Mouse (Mus musculus) MEL (cell line): ENCODE measurements at regions not wholly inside any gene's neighbourhood (a gene's known extent, or its start where the extent isn't known, plus 50 kb on each side); places are given as distances from the start of the nearest gene placed in this dataset.

Experiments
- DNase-seq: peaks from one replicate; pipeline ENCODE4 v3.0.0; 2011; ENCODE audit warnings: low read depth, low spot score
- H3K27ac ChIP-seq: 2 replicates; pipeline ENCODE4 v1.5.1; 2012; ENCODE audit warnings: low read depth, mild to moderate bottlenecking, control low read depth, low read length, moderate library complexity; ENCODE audit not compliant: control insufficient read depth
- H3K27me3 ChIP-seq, 2 experiments: fragments of 150-350 bp in 1 of 2; sonication (generic) in 1 of 2; 2 replicates each; pipeline ENCODE4 v1.6.1; 2012; ENCODE audit warnings: low read length in 2 of 2, mild to moderate bottlenecking in 2 of 2, improper control_type of control experiment in 1 of 2, moderate library complexity in 1 of 2; ENCODE audit not compliant: insufficient read depth in 2 of 2, control insufficient read depth in 1 of 2
- H3K36me3 ChIP-seq, 2 experiments: 2 replicates each; pipeline ENCODE4 v1.6.1; 2012 to 2014; ENCODE audit warnings: low read length in 2 of 2, improper control_type of control experiment in 1 of 2, inconsistent platforms in 1 of 2, mild to moderate bottlenecking in 1 of 2; ENCODE audit not compliant: insufficient read depth in 2 of 2, control insufficient read depth in 1 of 2
- H3K4me1 ChIP-seq, 2 experiments: fragments of 150-350 bp in 1 of 2; sonication (generic) in 1 of 2; 2 replicates each; pipeline ENCODE4 v1.6.1; 2012; ENCODE audit warnings: low read length in 2 of 2, improper control_type of control experiment in 1 of 2, mild to moderate bottlenecking in 1 of 2; ENCODE audit not compliant: insufficient read depth in 2 of 2, control insufficient read depth in 1 of 2
- H3K4me3 ChIP-seq, 2 experiments: fragments of 150-350 bp in 1 of 2; sonication (generic) in 1 of 2; 2 replicates each; pipeline ENCODE4 v1.5.1; 2012; ENCODE audit warnings: low read depth in 2 of 2, low read length in 2 of 2, mild to moderate bottlenecking in 2 of 2, moderate library complexity in 2 of 2, control low read depth in 1 of 2, improper control_type of control experiment in 1 of 2; ENCODE audit not compliant: control insufficient read depth in 1 of 2, insufficient read depth in 1 of 2
- H3K79me2 ChIP-seq: 2 replicates; pipeline ENCODE4 v1.6.1; 2012; ENCODE audit warnings: mild to moderate bottlenecking, low read length, moderate library complexity; ENCODE audit not compliant: control insufficient read depth, poor library complexity, insufficient read depth
- H3K9ac ChIP-seq: 2 replicates; pipeline ENCODE4 v1.6.1; 2012; ENCODE audit warnings: low read depth, mild to moderate bottlenecking, control low read depth, low read length, moderate library complexity; ENCODE audit not compliant: control insufficient read depth, poor library complexity, severe bottlenecking
- H3K9me3 ChIP-seq: fragments of 150-350 bp; sonication (generic); replicated peaks from 2 replicates; pipeline ENCODE4 v1.6.1; 2012; ENCODE audit warnings: mild to moderate bottlenecking, low read length, improper control_type of control experiment, moderate library complexity; ENCODE audit not compliant: insufficient read depth
- BHLHE40 ChIP-seq: IDR thresholded peaks from 2 replicates; pipeline ENCODE4 v1.6.1; 2012; ENCODE audit warnings: low read depth, mild to moderate bottlenecking, inconsistent platforms, low read length, improper control_type of control experiment, borderline replicate concordance
- CHD1 ChIP-seq: IDR thresholded peaks from 2 replicates; pipeline ENCODE4 v1.6.1; 2012; ENCODE audit warnings: low read depth, mild to moderate bottlenecking, inconsistent platforms, low read length, improper control_type of control experiment
- CHD2 ChIP-seq: IDR thresholded peaks from 2 replicates; pipeline ENCODE4 v1.6.1; 2011; ENCODE audit warnings: low read length, improper control_type of control experiment
- CTCF ChIP-seq, 3 experiments: IDR thresholded peaks in 2 of 3; conservative IDR thresholded peaks in 1 of 3; 2 replicates each; pipeline ENCODE4 v1.5.1; 2011 to 2012; ENCODE audit warnings: low read length in 3 of 3, low read depth in 2 of 3, mild to moderate bottlenecking in 2 of 3, improper control_type of control experiment in 1 of 3, inconsistent platforms in 1 of 3, mixed read lengths in 1 of 3, moderate library complexity in 1 of 3; ENCODE audit not compliant: control insufficient read depth in 1 of 3, insufficient read depth in 1 of 3, poor library complexity in 1 of 3, severe bottlenecking in 1 of 3
- E2F4 ChIP-seq: IDR thresholded peaks from 2 replicates; pipeline ENCODE4 v1.6.1; 2011; ENCODE audit warnings: low read depth, low read length, improper control_type of control experiment, borderline replicate concordance
- ELF1 ChIP-seq: IDR thresholded peaks from 2 replicates; pipeline ENCODE4 v1.6.1; 2014; ENCODE audit warnings: low read depth, mild to moderate bottlenecking, inconsistent platforms, low read length, improper control_type of control experiment, moderate library complexity
- GABPA ChIP-seq: IDR thresholded peaks from 2 replicates; pipeline ENCODE4 v1.6.1; 2012; ENCODE audit warnings: low read depth, mild to moderate bottlenecking, inconsistent platforms, low read length, improper control_type of control experiment, moderate library complexity
- HCFC1 ChIP-seq: IDR thresholded peaks from 2 replicates; pipeline ENCODE4 v1.6.1; 2012; ENCODE audit warnings: low read depth, mild to moderate bottlenecking, inconsistent platforms, low read length, improper control_type of control experiment, moderate library complexity
- JUND ChIP-seq: IDR thresholded peaks from 2 replicates; pipeline ENCODE4 v1.6.1; 2011; ENCODE audit warnings: low read depth, mild to moderate bottlenecking, improper control_type of control experiment, low read length
- KAT2A ChIP-seq: conservative IDR thresholded peaks from 2 replicates; pipeline ENCODE4 v1.6.1; 2012; ENCODE audit warnings: low read depth, low read length, improper control_type of control experiment, inconsistent platforms
- MAX ChIP-seq: IDR thresholded peaks from 2 replicates; pipeline ENCODE4 v1.6.1; 2011; ENCODE audit warnings: low read length, improper control_type of control experiment
- MAZ ChIP-seq: IDR thresholded peaks from 2 replicates; pipeline ENCODE4 v1.6.1; 2012; ENCODE audit warnings: low read depth, mild to moderate bottlenecking, inconsistent platforms, low read length, improper control_type of control experiment
- MEF2A ChIP-seq: IDR thresholded peaks from 2 replicates; pipeline ENCODE4 v1.6.1; 2014; ENCODE audit warnings: low read depth, mild to moderate bottlenecking, inconsistent platforms, low read length, improper control_type of control experiment; ENCODE audit not compliant: poor library complexity, insufficient replicate concordance, severe bottlenecking; ENCODE audit errors: extremely low read depth
- MXI1 ChIP-seq: IDR thresholded peaks from 2 replicates; pipeline ENCODE4 v1.6.1; 2011; ENCODE audit warnings: mild to moderate bottlenecking, low read depth, low read length, improper control_type of control experiment
- MYB ChIP-seq: IDR thresholded peaks from 2 replicates; pipeline ENCODE4 v1.6.1; 2011; ENCODE audit warnings: mild to moderate bottlenecking, low read depth, low read length, improper control_type of control experiment
- NRF1 ChIP-seq: IDR thresholded peaks from 2 replicates; pipeline ENCODE4 v1.6.1; 2014; ENCODE audit warnings: low read depth, mild to moderate bottlenecking, inconsistent platforms, low read length, improper control_type of control experiment, moderate library complexity; ENCODE audit not compliant: poor library complexity, insufficient read depth, severe bottlenecking
- POLR2A ChIP-seq, 2 experiments: IDR thresholded peaks; 2 replicates each; pipeline ENCODE4 v1.6.1; 2011 to 2012; ENCODE audit warnings: low read length in 2 of 2, mild to moderate bottlenecking in 2 of 2, control low read depth in 1 of 2, improper control_type of control experiment in 1 of 2, low read depth in 1 of 2, moderate library complexity in 1 of 2; ENCODE audit not compliant: control insufficient read depth in 1 of 2, insufficient read depth in 1 of 2, poor library complexity in 1 of 2
- POLR2AphosphoS2 ChIP-seq: IDR thresholded peaks from 2 replicates; pipeline ENCODE4 v1.6.1; 2011; ENCODE audit warnings: low read length, improper control_type of control experiment
- POLR2AphosphoS5 ChIP-seq: IDR thresholded peaks from 2 replicates; pipeline ENCODE4 v1.6.1; 2012; ENCODE audit warnings: low read depth, borderline replicate concordance, mild to moderate bottlenecking, inconsistent platforms, low read length, moderate library complexity, mixed read lengths
- SIN3A ChIP-seq: IDR thresholded peaks from 2 replicates; pipeline ENCODE4 v1.6.1; 2012; ENCODE audit warnings: low read length, improper control_type of control experiment, inconsistent platforms
- SMC3 ChIP-seq: IDR thresholded peaks from 2 replicates; pipeline ENCODE4 v1.6.1; 2011; ENCODE audit warnings: low read depth, low read length, improper control_type of control experiment
- TAL1 ChIP-seq: IDR thresholded peaks from 2 replicates; pipeline ENCODE4 v1.6.1; 2012; ENCODE audit warnings: mild to moderate bottlenecking, inconsistent platforms, low read length, moderate library complexity, mixed read lengths
- TBP ChIP-seq: IDR thresholded peaks from 2 replicates; pipeline ENCODE4 v1.8.0; 2011; ENCODE audit warnings: low read depth, low read length, improper control_type of control experiment
- TCF12 ChIP-seq: IDR thresholded peaks from 2 replicates; pipeline ENCODE4 v1.6.1; 2014; ENCODE audit warnings: low read depth, mild to moderate bottlenecking, inconsistent platforms, low read length, improper control_type of control experiment, moderate library complexity
- UBTF ChIP-seq: IDR thresholded peaks from 2 replicates; pipeline ENCODE4 v1.6.1; 2012; ENCODE audit warnings: low read depth, mild to moderate bottlenecking, inconsistent platforms, low read length, improper control_type of control experiment, moderate library complexity, borderline replicate concordance; ENCODE audit not compliant: insufficient read depth
- USF1 ChIP-seq: IDR thresholded peaks from 2 replicates; pipeline ENCODE4 v1.6.1; 2014; ENCODE audit warnings: low read depth, mild to moderate bottlenecking, inconsistent platforms, low read length, improper control_type of control experiment, moderate library complexity
- USF2 ChIP-seq, 2 experiments: IDR thresholded peaks; 2 replicates each; pipeline ENCODE4 v1.6.1; 2011 to 2012; ENCODE audit warnings: improper control_type of control experiment in 2 of 2, low read length in 2 of 2, borderline replicate concordance in 1 of 2, inconsistent platforms in 1 of 2, low read depth in 1 of 2, mild to moderate bottlenecking in 1 of 2; ENCODE audit not compliant: insufficient read depth in 1 of 2
- ZC3H11A ChIP-seq: IDR thresholded peaks from 2 replicates; pipeline ENCODE4 v1.6.1; 2012; ENCODE audit warnings: low read depth, mild to moderate bottlenecking, inconsistent platforms, low read length, improper control_type of control experiment
- ZKSCAN1 ChIP-seq: IDR thresholded peaks from 2 replicates; pipeline ENCODE4 v1.6.1; 2012; ENCODE audit warnings: low read depth, mild to moderate bottlenecking, inconsistent platforms, low read length, improper control_type of control experiment, moderate library complexity
- ZMIZ1 ChIP-seq: IDR thresholded peaks from 2 replicates; pipeline ENCODE4 v1.6.1; 2012; ENCODE audit warnings: low read depth, mild to moderate bottlenecking, inconsistent platforms, low read length, improper control_type of control experiment, moderate library complexity
- ZNF384 ChIP-seq: IDR thresholded peaks from 2 replicates; pipeline ENCODE4 v1.6.1; 2012; ENCODE audit warnings: low read depth, mild to moderate bottlenecking, inconsistent platforms, low read length, improper control_type of control experiment

DNA sequence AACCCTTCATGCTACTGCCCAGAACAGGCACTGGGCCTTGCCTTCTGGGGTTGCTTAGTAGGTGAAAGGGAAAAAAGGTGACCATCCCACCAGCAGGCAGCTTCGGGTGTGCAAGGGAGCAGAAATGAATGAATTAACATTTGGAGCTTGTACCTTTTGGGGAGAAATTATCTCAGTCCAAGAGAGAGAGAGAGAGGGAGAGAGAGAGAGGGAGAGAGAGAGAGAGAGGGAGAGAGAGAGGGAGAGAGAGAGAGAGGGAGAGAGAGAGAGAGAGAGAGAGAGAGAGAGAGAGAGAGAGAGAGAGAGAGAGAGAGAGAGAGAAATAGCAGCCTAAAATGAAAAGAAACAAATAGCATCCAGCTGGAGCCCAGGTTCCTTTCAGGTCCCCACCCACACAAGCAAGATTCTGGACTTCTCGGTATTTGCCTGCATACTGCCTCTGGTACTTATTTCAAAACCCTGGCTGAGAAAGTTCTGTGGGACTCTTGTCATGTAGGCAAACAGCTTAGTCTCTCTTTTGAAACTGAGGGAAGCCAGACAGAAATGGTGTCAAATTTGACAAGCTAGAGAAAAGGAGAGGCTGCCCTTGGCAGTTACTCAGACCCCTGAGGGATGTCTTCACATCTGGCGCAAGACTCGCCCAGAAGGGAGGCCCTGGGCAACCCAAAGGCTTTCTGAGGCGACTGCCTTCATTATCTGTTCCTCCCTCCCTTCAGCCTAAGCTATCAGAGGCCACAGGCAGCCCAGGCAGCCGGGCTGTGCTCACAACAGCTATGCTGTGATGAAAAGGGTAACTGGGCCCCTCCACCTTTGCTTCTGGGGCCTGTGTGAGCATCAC is 222.5 kb downstream of the Pik3r1 start (continued):
- TF ChIP-seq USF2 (IDR thresholded peaks at IDR 0.05; ENCODE audit: borderline replicate concordance in 1 of 2, insufficient read depth in 1 of 2, low read depth in 1 of 2, low read length in 2 of 2) (no peak), ZNF384 (no peak), POLR2AphosphoS5 (no peak), ZMIZ1 (no peak), TBP (0 out of 2 replicates have a peak, but pooled peaks have one; percentile 30), SIN3A (no peak), POLR2A (IDR thresholded peaks at IDR 0.05; ENCODE audit: control insufficient read depth in 1 of 2, insufficient read depth in 1 of 2, low read depth in 1 of 2, low read length in 2 of 2, poor library complexity in 1 of 2) (no peak), HCFC1 (no peak), ZKSCAN1 (no peak), JUND (peak; percentile 96), SMC3 (no peak), MAX (no peak)

DNA sequence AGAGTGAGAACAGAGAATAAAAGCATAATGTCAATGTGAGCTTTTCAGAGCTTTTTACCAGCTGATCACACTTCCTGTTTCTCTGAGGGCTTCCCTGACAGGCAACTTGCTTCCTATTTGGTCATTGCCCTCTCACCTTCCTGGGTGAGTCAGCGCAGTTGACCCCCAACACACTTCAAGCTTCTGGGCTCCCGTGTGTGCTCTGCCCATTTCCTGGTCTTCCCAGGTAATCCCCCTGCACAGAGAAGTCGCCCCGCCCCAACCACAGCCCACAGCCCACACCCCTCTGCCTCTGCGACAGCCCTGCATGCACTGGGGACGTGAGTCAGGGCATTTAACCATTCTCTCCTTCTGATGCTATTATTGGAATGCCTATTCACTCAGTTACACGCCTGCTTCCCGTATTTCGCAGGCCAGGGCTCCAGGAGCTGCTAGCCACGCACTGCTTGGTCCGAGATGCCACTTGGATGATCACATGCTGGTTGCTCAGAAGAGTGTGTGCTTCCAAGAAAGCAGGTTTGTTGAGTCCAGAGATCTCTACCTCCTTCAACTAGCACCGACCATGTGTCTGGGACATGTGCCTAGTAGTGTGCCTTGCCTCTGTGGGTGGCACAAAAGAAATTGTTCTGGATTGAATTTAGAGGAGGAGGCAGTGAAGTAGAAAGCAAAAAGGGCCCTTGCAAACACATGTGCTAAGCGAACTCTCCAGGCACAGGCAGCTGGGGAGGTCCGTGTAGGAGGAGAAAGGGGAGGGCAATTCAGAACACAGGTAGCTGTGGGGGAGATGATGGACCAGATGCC is 227.4 kb downstream of the Pik3r1 start:
- H3K9ac ChIP-seq: peak overlapping the region; percentile 44
- peaks cover 0 to 8% of the 10 kb centered on the region in 2 experiments; a peak in 2 of 4 replicates for H3K36me3 ChIP-seq
- H3K27ac ChIP-seq: no peak overlapping the region
- H3K79me2 ChIP-seq: no peaks in the 10 kb centered on the region
- no peaks in the 10 kb centered on the region for H3K9me3 ChIP-seq
- H3K4me1 ChIP-seq: peaks cover 0 to 14% of the 10 kb centered on the region in 2 experiments; a peak in 2 of 4 replicates
- DNase-seq: peak; percentile 61
- H3K27me3 ChIP-seq: no peaks in the 10 kb centered on the region
- H3K4me3 ChIP-seq: peak overlapping the region; percentile 28 to 52
- no peak for TF ChIP-seq CHD2
- TF ChIP-seq MXI1: peak; percentile 52
- no peak for TF ChIP-seq TAL1
- TF ChIP-seq UBTF: no peak
- no peak for TF ChIP-seq KAT2A
- TF ChIP-seq MAZ: 0 out of 2 replicates have a peak, but pooled peaks have one; percentile 22
- TF ChIP-seq ZC3H11A: no peak
- TF ChIP-seq BHLHE40: no peak
- TF ChIP-seq MYB: no peak
- no peak for TF ChIP-seq MEF2A
- TF ChIP-seq USF1: 0 out of 2 replicates have a peak, but pooled peaks have one; percentile 38
- no peak for TF ChIP-seq MAX
- TF ChIP-seq SMC3: no peak
- 0 out of 2 replicates have a peak, but pooled peaks have one; percentile 17 for TF ChIP-seq TCF12
- TF ChIP-seq GABPA: no peak
- no peak for TF ChIP-seq ZKSCAN1
- no peak for TF ChIP-seq E2F4
- no peak for TF ChIP-seq ZNF384
- TF ChIP-seq POLR2AphosphoS2: no peak
- TF ChIP-seq CHD1: no peak
- TF ChIP-seq POLR2AphosphoS5: no peak
- no peak for TF ChIP-seq CTCF (IDR thresholded peaks at IDR 0.05 in 2 of 3, conservative IDR thresholded peaks at IDR 0.05 in 1 of 3; ENCODE audit: control insufficient read depth in 1 of 3, insufficient read depth in 1 of 3, low read depth in 2 of 3, low read length in 3 of 3, poor library complexity in 1 of 3, severe bottlenecking in 1 of 3)
- TF ChIP-seq NRF1: no peak
- TF ChIP-seq ELF1: peak; percentile 71
